Comparison of ENCODE assay signal across 9 mouse cellular contexts in genomic region chr3:51197112-51197731, GRCm38 (mm10). TPM values are rescaled to one million over a fixed set of nuclear protein-coding genes. Genes with fewer than 3 reads are reported as not detected.
DNase-seq lines count a peak whose midpoint lies in the region; ATAC-seq and TF ChIP-seq lines count a peak whose summit lies in the region.
"Had no signal": no experiment of that assay in that cellular context is flagged by ENCODE, and none has a peak within 500 bp of the region (broad histone marks: within the 10 kb centered on the region; RNA-seq: fewer than 3 reads in every experiment).

No protein-coding gene starts in this region.

- no peaks in the 10 kb centered on the region for H3K36me3 ChIP-seq in C2C12 (ENCODE audit: control insufficient read depth, insufficient read depth)
- no peaks in the 10 kb centered on the region for H3K36me3 ChIP-seq in limb, embryonic 14.5 days (ENCODE audit: control insufficient read depth, insufficient read depth, low read length)
- no peaks in the 10 kb centered on the region for H3K36me3 ChIP-seq in thymus, adult 2 months (ENCODE audit: control insufficient read depth, insufficient read depth, low read length)
- no peaks in the 10 kb centered on the region for H3K36me3 ChIP-seq in hindbrain, embryonic 10.5 days

- DNase-seq in Muller cell, postnatal 12 days (ENCODE audit: inconsistent ontology term), result peak; percentile 95
- peak; percentile 40 for DNase-seq in gastrocnemius, postnatal 10 days
- DNase-seq in limb, embryonic 14.5 days (ENCODE audit: low spot score), result peak; percentile 66
- DNase-seq in thymus, adult 2 months, result no peak
- no peak for DNase-seq in right cerebral cortex, adult 18-20 months
- DNase-seq in hindbrain, embryonic 10.5 days (ENCODE audit: low spot score), result no peak
- no peak for DNase-seq in thymus, postnatal 14 days
- DNase-seq: cerebellum, adult 9-10 months had no signal

- peak overlapping the region; percentile 65 for H3K27ac ChIP-seq in limb, embryonic 14.5 days (replicated peaks; ENCODE audit: low read depth, low read length)
- H3K27ac ChIP-seq in thymus, adult 2 months (ENCODE audit: control insufficient read depth, insufficient read depth, low read length), result no peak overlapping the region; the same call in 1 of the 2 replicates
- no peak overlapping the region for H3K27ac ChIP-seq in hindbrain, embryonic 10.5 days

- no peaks in the 10 kb centered on the region for H3K79me2 ChIP-seq in C2C12 (ENCODE audit: control insufficient read depth, insufficient read depth)

- H3K4me1 ChIP-seq in limb, embryonic 14.5 days (ENCODE audit: control insufficient read depth, insufficient read depth, low read length), result peaks cover 24% of the 10 kb centered on the region
- no peaks in the 10 kb centered on the region for H3K4me1 ChIP-seq in thymus, adult 2 months (replicated peaks; ENCODE audit: control insufficient read depth, insufficient read depth, low read length)
- no peaks in the 10 kb centered on the region; the same call in 1 of the 2 replicates for H3K4me1 ChIP-seq in hindbrain, embryonic 10.5 days (replicated peaks)

- H3K79me3 ChIP-seq in C2C12 (ENCODE audit: low read depth), result no peaks in the 10 kb centered on the region

- TF ChIP-seq CTCF in C2C12 (IDR thresholded peaks at IDR 0.05; ENCODE audit: control insufficient read depth, insufficient read depth, insufficient read length), result no peak
- TF ChIP-seq CTCF in thymus, adult 2 months (IDR thresholded peaks at IDR 0.05; ENCODE audit: borderline replicate concordance, control insufficient read depth, extremely low read depth, insufficient read depth, low read length, poor library complexity), result no peak

- H3ac ChIP-seq in C2C12 (ENCODE audit: control insufficient read depth, insufficient read length, low read depth), result no peak overlapping the region

- H3K9ac ChIP-seq in limb, embryonic 14.5 days (ENCODE audit: low read depth, low read length, severe bottlenecking), result no peak overlapping the region

- WGBS in limb, embryonic 14.5 days, result 49% methylated on average over 9 of the region's 9 CpGs
- WGBS in thymus, adult 2 months, result 58% methylated on average over 9 of the region's 9 CpGs
- 78% methylated on average over 9 of the region's 9 CpGs for WGBS in hindbrain, embryonic 10.5 days

- H3K4me3 ChIP-seq in C2C12 (ENCODE audit: insufficient read depth, poor library complexity, severe bottlenecking), result no peak overlapping the region
- H3K4me3 ChIP-seq in limb, embryonic 14.5 days (replicated peaks; ENCODE audit: low read length), result no peak overlapping the region
- no peak overlapping the region for H3K4me3 ChIP-seq in thymus, adult 2 months (ENCODE audit: control insufficient read depth, insufficient read depth, low read length)
- no peak overlapping the region for H3K4me3 ChIP-seq in hindbrain, embryonic 10.5 days

- ATAC-seq in limb, embryonic 14.5 days (ENCODE audit: low FRiP score, low read depth), result 0 out of 2 replicates have a peak, but pooled peaks have one; percentile 16

- H3K4me2 ChIP-seq in limb, embryonic 14.5 days (replicated peaks; ENCODE audit: low read depth, low read length, severe bottlenecking), result no peak overlapping the region

- TF ChIP-seq POLR2A in limb, embryonic 14.5 days (IDR thresholded peaks at IDR 0.05; ENCODE audit: borderline replicate concordance, extremely low read depth, insufficient read depth, insufficient read length), result no peak
- no peak for TF ChIP-seq POLR2A in thymus, adult 2 months (IDR thresholded peaks at IDR 0.05; ENCODE audit: control insufficient read depth, extremely low read depth, insufficient read depth, low read length, poor library complexity)

- no peaks in the 10 kb centered on the region for H3K9me3 ChIP-seq in limb, embryonic 14.5 days (ENCODE audit: control insufficient read depth, low read length)
- H3K9me3 ChIP-seq in hindbrain, embryonic 10.5 days, result no peaks in the 10 kb centered on the region

- no peaks in the 10 kb centered on the region for H3K27me3 ChIP-seq in C2C12 (ENCODE audit: control insufficient read depth, insufficient read depth, insufficient read length)
- no peaks in the 10 kb centered on the region for H3K27me3 ChIP-seq in limb, embryonic 14.5 days (ENCODE audit: control insufficient read depth, insufficient read depth, low read length)
- no peaks in the 10 kb centered on the region for H3K27me3 ChIP-seq in thymus, adult 2 months (ENCODE audit: control insufficient read depth, insufficient read depth, low read length)
- H3K27me3 ChIP-seq in hindbrain, embryonic 10.5 days (ENCODE audit: insufficient read depth, poor library complexity, severe bottlenecking), result no peaks in the 10 kb centered on the region

TF ChIP-seq in C2C12, 6 proteins besides CTCF, POLR2A, EP300 and RAD21:
- no peak for TF ChIP-seq USF1 (IDR thresholded peaks at IDR 0.05; ENCODE audit: low read depth)
- peak; percentile 94 for TF ChIP-seq MYOD1 (IDR thresholded peaks at IDR 0.05; ENCODE audit: control insufficient read depth, insufficient read length, low read depth)
- TF ChIP-seq CEBPB (IDR thresholded peaks at IDR 0.05; ENCODE audit: low read depth), result peak; percentile 38
- TF ChIP-seq MAX (IDR thresholded peaks at IDR 0.05), result no peak
- no peak for TF ChIP-seq MYOG (IDR thresholded peaks at IDR 0.05; ENCODE audit: control insufficient read depth, extremely low read depth, insufficient read length)
- peak; percentile 79 for TF ChIP-seq FOSL1 (IDR thresholded peaks at IDR 0.05; ENCODE audit: insufficient read depth, low read length, poor library complexity, severe bottlenecking)

RNA-seq across cellular contexts. Expression of gene Noct, which starts 27.0 kb away (rescaled TPM):
- 10.8 TPM for polyA plus RNA-seq in C2C12 (2012; fragmentation: generic; extraction: Trizol)
- 10 to 100 TPM; 11.0 to 14.3 TPM for total RNA-seq in gastrocnemius, postnatal 10 days (2021)
- 18.0 and 23.3 TPM in 2 replicates for polyA plus RNA-seq in limb, embryonic 14.5 days (2012; rRNA removed)
- 10.0 and 11.7 TPM in 2 replicates for polyA plus RNA-seq in limb, embryonic 14.5 days (2014; fragmentation: Nextera tagmentation; extraction: Ambion mirVana)
- 30.8 and 35.8 TPM in 2 replicates for polyA plus RNA-seq in thymus, adult 2 months (2012; rRNA removed)
- polyA plus RNA-seq in hindbrain, embryonic 10.5 days (2016; fragmentation: Nextera tagmentation; extraction: Ambion mirVana), result 11.5 and 12.5 TPM in 2 replicates

Comparison
In these comparisons a context has a peak if more than half of its experiments do, and no peak if none do; other contexts are left out.
1. DNase-seq: peak in Muller cell, postnatal 12 days (single experiment), gastrocnemius, postnatal 10 days (single experiment) and limb, embryonic 14.5 days (single experiment); none in thymus, adult 2 months (single experiment), right cerebral cortex, adult 18-20 months (single experiment), hindbrain, embryonic 10.5 days (single experiment) and thymus, postnatal 14 days (single experiment).